Mouse (Mus musculus) embryonic fibroblast, embryonic 13.5 days (primary cell): ENCODE data around the gene Eif2ak4. TPM values are rescaled to one million over a fixed set of nuclear protein-coding genes. Genes with fewer than 3 reads are reported as not detected.

Experiments used
- H3K27ac ChIP-seq: 2 replicates; pipeline ENCODE4 v1.5.1; 2012; ENCODE audit warnings: low read length, control low read depth, inconsistent platforms; ENCODE audit not compliant: insufficient read depth
- H3K4me1 ChIP-seq: 2 replicates; pipeline ENCODE4 v1.6.1; 2011; ENCODE audit warnings: low read length; ENCODE audit not compliant: control insufficient read depth, insufficient read depth
- H3K4me3 ChIP-seq: 2 replicates; pipeline ENCODE4 v1.5.1; 2011; ENCODE audit warnings: mild to moderate bottlenecking, control low read depth, low read length; ENCODE audit not compliant: insufficient read depth
- CTCF ChIP-seq: IDR thresholded peaks from 2 replicates; pipeline ENCODE4 v1.5.1; 2011; ENCODE audit warnings: mild to moderate bottlenecking, control low read depth, low read length, moderate library complexity, borderline replicate concordance; ENCODE audit not compliant: insufficient read depth
- POLR2A ChIP-seq: IDR thresholded peaks from 2 replicates; pipeline ENCODE4 v1.6.1; 2011; ENCODE audit warnings: low read depth, mild to moderate bottlenecking, control low read depth, low read length, moderate library complexity
- polyA plus RNA-seq: library from polyadenylated mRNA; stranded (reverse); fragments of >200 nt; gene quantifications from 2 replicates; pipeline ENCODE4 v1.2.4, GENCODE M21; 2011; ENCODE audit warnings: low read depth; ENCODE audit not compliant: missing spikeins, insufficient read length

Gene Eif2ak4
- 18.3 and 20.0 TPM in 2 replicates for polyA plus RNA-seq

DNA sequence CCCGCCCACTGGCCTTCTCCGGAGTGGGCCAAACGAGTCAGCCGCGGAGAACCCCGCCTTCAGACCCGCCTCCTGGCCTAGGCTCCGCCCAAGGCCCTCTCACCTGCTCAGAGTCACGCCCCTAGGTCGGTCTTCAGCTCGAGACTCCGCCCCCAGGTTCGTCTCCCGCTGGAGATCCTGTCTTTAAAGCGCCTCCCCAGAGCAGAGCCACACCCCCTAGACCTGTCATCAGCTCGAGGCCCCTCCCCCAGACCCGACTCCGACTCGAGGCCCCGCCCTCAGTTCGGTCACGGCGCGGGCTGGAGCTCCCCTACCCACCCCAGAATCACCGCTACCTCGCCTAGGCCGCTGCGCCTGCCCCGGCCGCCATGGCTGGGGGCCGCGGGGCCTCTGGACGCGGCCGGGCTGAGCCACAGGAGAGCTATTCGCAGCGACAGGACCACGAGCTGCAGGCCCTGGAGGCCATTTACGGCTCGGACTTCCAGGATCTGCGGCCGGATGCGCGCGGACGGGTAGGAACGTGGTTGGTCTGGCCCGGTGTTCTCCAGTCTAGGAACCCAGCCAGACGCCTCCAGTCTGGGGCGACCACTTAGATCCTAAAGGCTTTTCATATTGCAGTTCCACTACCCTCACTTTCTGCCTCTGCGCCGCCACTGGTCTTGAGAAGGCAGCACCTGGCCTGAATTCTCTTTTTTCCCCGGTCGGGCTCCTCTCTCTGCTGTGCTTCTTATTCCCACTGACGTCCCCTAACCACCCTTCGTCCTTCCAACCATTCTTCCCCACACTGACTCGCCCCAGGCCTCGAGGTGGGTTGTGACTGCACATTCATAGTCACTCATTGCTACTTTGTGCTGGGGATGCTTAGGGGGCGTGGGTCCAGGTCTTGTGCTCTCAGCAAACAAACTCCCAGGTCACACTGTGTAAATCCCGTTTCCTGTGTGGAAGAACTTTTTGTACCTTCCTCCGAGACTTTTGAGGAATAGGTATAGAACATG, at the start of gene Eif2ak4:
Eif2ak4 (plus strand) TSS at position 278 of the 995 bp plus-strand sequence.
- H3K4me1 ChIP-seq, result peaks cover 3% of the 10 kb centered on the region; the same call in 1 of the 2 replicates
- H3K4me3 ChIP-seq, result peak within 1 kb of the TSS; percentile 89
- TF ChIP-seq POLR2A, result peak; percentile 86
- TF ChIP-seq CTCF, result no peak
- peak within 1 kb of the TSS; percentile 85 for H3K27ac ChIP-seq

- Histone ChIP-seq H3K27ac (peak overlapping the region; percentile 45; the same call in 1 of the 2 replicates), H3K4me3 (no peak overlapping the region), H3K4me1 (peaks cover 14% of the 10 kb centered on the region)
- TF ChIP-seq CTCF, result no peak
- TF ChIP-seq POLR2A, result no peak
Observed at GRCm38 (mm10) chr2:118341295-118341694, 47.1 kb upstream of the Eif2ak4 start.

GRCm38 (mm10) chr2:118343897-118344296, 44.5 kb upstream of the Eif2ak4 start:
- TF ChIP-seq POLR2A (no peak), CTCF (no peak)
- peaks cover 14% of the 10 kb centered on the region for H3K4me1 ChIP-seq
- H3K27ac ChIP-seq, result no peak overlapping the region
- H3K4me3 ChIP-seq, result no peak overlapping the region

DNA sequence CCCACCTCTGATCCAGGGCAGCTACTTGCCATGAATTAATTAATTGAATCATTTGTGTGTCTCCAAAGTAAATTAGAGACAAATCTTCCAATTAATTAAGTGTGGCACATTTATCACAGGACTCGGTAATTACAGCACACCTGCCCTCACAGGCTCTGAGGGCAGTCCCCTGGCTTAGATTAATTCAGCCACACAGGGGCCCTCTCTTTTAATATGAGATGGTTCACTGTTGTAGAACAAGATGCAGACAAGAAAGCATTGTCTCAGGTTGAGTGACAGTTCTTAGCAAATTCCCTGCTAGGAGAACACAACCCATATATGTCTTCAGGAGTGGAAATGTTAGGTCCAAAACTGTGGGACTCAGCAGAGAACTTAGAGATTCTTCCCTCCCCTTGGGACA, 42.9 kb upstream of the Eif2ak4 start:
- Histone ChIP-seq H3K4me3 (no peak overlapping the region), H3K4me1 (peaks cover 10% of the 10 kb centered on the region), H3K27ac (no peak overlapping the region)
- TF ChIP-seq POLR2A (no peak), CTCF (no peak)

- Histone ChIP-seq H3K4me3 (no peak overlapping the region), H3K27ac (peak overlapping the region; percentile 88)
- TF ChIP-seq CTCF, result no peak
- TF ChIP-seq POLR2A, result no peak
Observed at GRCm38 (mm10) chr2:118353498-118353897, 34.9 kb upstream of the Eif2ak4 start.

GRCm38 (mm10) chr2:118353916-118354403, 34.5 kb upstream of the Eif2ak4 start:
- Histone ChIP-seq H3K27ac (peak overlapping the region; percentile 88), H3K4me3 (no peak overlapping the region), H3K4me1 (peaks cover 17% of the 10 kb centered on the region)
- no peak for TF ChIP-seq CTCF
- no peak for TF ChIP-seq POLR2A

More at GRCm38 (mm10) chr2:118353498-118353897, 34.9 kb upstream of the Eif2ak4 start:
- H3K4me1 ChIP-seq, result peaks cover 17% of the 10 kb centered on the region

DNA sequence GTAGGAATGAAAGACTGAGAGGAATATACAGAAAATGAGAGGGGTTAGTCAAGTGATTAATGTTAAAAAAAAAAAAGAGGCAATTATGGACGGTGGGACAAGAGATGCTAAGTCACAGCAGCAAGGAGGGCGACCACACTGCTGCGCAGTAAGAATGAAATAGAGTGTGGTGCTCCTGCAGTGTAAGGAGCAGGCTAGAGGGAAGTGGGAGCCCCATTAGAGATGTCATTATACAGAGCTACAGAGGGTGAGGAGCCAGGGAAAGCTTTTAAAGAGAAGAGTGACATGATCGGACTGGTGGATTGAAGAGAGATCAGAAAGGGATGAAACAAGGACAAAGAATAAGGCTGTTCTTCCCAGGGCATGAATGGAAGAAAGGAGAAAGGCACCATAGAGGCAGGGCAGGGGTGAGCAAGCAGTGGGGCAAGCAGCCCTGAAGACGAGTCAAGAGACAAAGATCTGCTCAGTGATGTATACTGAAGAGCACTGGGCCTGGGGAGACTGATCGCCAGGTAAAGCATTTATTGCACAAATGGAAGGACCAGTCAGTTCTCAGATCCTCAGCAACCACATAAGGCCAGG, 33.2 kb upstream of the Eif2ak4 start:
- no peak for TF ChIP-seq CTCF
- TF ChIP-seq POLR2A, result no peak
- Histone ChIP-seq H3K4me1 (peaks cover 17% of the 10 kb centered on the region), H3K27ac (peak overlapping the region; percentile 64), H3K4me3 (no peak overlapping the region)

GRCm38 (mm10) chr2:118371841-118372240, 16.6 kb upstream of the Eif2ak4 start:
- Histone ChIP-seq H3K27ac (peak overlapping the region; percentile 85), H3K4me1 (peaks cover 3% of the 10 kb centered on the region; the same call in 1 of the 2 replicates), H3K4me3 (peak overlapping the region; percentile 67)
- TF ChIP-seq CTCF, result no peak
- no peak for TF ChIP-seq POLR2A

DNA sequence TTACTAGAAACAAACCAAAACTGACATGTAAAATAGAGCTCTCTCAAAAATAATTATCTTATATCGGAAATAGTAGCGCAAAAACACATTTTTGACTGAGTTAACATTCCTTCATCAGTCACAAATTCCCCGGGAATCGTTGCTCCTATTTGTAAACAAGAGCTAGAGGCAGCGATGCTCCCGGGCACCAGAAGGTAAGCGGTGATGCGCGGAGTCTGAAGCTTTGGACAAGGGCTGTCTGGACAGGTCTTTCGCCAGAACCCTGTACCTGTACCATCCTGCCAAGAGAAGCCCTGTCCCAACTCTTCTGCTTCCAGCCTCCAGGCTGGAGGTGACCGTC, 15.9 kb upstream of the Eif2ak4 start:
- peaks cover 3% of the 10 kb centered on the region; the same call in 1 of the 2 replicates for H3K4me1 ChIP-seq
- TF ChIP-seq CTCF (no peak), POLR2A (no peak)
- peak overlapping the region; percentile 85 for H3K27ac ChIP-seq
- H3K4me3 ChIP-seq, result peak overlapping the region; percentile 95
